Mouse (Mus musculus) liver, embryonic 14.5 days (tissue): ENCODE measurements around the gene Zfp13.
A peak's percentile ranks its signal among the peaks of the same experiment; 100 is the strongest.

Source experiments
- CTCF ChIP-seq: IDR thresholded peaks from 2 replicates; pipeline ENCODE4 v1.5.1; 2016; ENCODE audit warnings: antibody characterized with exemption, low read depth, control low read depth
- EP300 ChIP-seq: IDR thresholded peaks from 2 replicates; pipeline ENCODE4 v1.6.1; 2016; ENCODE audit warnings: antibody characterized with exemption, low read depth

- no peak for TF ChIP-seq EP300
- peak; percentile 75 for TF ChIP-seq CTCF
Observed at GRCm38 (mm10) chr17:23559767-23560166, 39.5 kb downstream of the Zfp13 start.
